Mouse (Mus musculus) lung, postnatal 0 days (tissue): ENCODE results near the gene Dgkq.

Experiments used
- CTCF ChIP-seq: IDR thresholded peaks from 2 replicates; pipeline ENCODE4 v1.5.1; 2016; ENCODE audit warnings: antibody characterized with exemption, mild to moderate bottlenecking
- EP300 ChIP-seq: IDR thresholded peaks from 2 replicates; pipeline ENCODE4 v1.6.1; 2016; ENCODE audit warnings: antibody characterized with exemption, mild to moderate bottlenecking, control low read depth

DNA sequence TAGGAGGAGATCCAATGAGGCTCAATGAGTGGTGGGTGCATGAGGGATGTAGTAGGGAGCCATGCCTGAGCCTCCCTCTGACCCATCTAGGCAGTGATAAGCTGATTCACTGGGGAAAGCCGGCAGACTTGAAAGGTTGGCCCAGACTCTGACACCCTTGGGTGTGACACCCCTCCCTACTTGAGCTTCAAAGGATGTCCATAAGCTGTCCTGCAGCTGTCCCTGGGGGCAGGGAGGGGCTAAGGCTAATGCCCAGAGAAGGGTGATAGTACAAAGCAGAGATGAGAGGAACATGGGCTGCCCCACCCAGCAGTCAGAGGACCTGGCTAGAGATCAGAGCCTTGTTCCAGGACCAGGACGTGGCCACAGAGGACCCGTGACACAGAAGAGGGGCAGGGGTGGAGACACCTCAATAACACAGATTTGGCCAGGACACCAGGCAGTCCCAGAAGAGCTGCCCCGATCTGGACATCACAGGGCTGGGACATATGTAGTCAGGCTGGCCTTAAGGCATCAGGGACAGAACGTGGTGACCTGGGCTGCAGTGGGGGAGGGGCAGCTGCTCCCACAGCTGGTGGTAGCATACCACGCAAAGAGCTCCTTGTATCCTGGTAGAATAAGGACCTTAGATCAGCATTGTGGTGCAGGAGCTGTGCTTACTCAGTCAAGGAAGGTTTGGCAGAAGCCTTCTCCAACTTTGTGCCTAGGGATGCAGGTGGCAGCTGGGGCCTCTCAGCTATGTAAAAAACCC, 39.7 kb upstream of the Dgkq start:
- TF ChIP-seq CTCF, result no peak
- TF ChIP-seq EP300, result no peak
